Mouse (Mus musculus): ENCODE data around the gene Prr19. TPM values are rescaled to one million over a fixed set of nuclear protein-coding genes. Genes with fewer than 3 reads are reported as not detected.

The Prr19 gene
- polyA plus RNA-seq, 1 experiment = 0.20 TPM

- Histone ChIP-seq H3K4me1 (ENCODE audit: control insufficient read depth, insufficient read depth, low read length) (peaks cover 20% of the 10 kb centered on the region), H3K4me3 (replicated peaks; ENCODE audit: insufficient read depth, low read depth, low read length) (no peak overlapping the region), H3K27me3 (ENCODE audit: control insufficient read depth, insufficient read depth, low read length) (no peaks in the 10 kb centered on the region), H3K27ac (ENCODE audit: insufficient read depth, low read length) (no peak overlapping the region)
- TF ChIP-seq POLR2A (IDR thresholded peaks at IDR 0.05; ENCODE audit: borderline replicate concordance, insufficient read depth, low read length) = no peak
- TF ChIP-seq CTCF (IDR thresholded peaks at IDR 0.05; ENCODE audit: borderline replicate concordance, insufficient read depth, low read depth, low read length) = no peak
- WGBS = 91% methylated on average over 9 of the region's 9 CpGs
- DNase-seq = no peak
Measured at GRCm38 (mm10) chr7:25309425-25309824, 8.2 kb downstream of the Prr19 start.

DNA sequence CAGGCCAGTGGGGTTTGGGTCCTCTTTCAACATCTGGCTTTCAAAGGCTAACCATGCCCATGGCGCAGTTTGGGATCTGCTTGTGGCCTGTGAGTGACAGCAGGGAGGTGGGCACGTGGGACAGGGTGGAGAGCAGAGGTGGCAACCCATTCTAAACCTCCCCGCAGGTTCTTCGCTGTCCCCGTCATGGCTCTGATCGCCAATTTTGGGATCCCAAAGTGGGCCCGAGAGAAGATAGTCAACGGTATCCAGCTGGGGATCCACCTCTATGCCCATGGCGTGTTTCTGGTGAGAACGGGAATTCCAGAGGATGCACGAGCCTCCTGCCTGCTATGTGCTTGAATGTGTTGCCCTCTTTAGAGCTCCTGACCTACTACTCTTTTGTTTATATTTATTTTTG lies 10.0 kb downstream of the Prr19 start:
- no peak for DNase-seq
- 83% methylated on average over 11 of the region's 11 CpGs for WGBS
- Histone ChIP-seq H3K4me3 (replicated peaks; ENCODE audit: insufficient read depth, low read depth, low read length) (no peak overlapping the region), H3K4me1 (ENCODE audit: control insufficient read depth, insufficient read depth, low read length) (peaks cover 17% of the 10 kb centered on the region), H3K27ac (ENCODE audit: insufficient read depth, low read length) (no peak overlapping the region), H3K27me3 (ENCODE audit: control insufficient read depth, insufficient read depth, low read length) (no peaks in the 10 kb centered on the region)
- no peak for TF ChIP-seq CTCF (IDR thresholded peaks at IDR 0.05; ENCODE audit: borderline replicate concordance, insufficient read depth, low read depth, low read length)
- TF ChIP-seq POLR2A (IDR thresholded peaks at IDR 0.05; ENCODE audit: borderline replicate concordance, insufficient read depth, low read length) = no peak

DNA sequence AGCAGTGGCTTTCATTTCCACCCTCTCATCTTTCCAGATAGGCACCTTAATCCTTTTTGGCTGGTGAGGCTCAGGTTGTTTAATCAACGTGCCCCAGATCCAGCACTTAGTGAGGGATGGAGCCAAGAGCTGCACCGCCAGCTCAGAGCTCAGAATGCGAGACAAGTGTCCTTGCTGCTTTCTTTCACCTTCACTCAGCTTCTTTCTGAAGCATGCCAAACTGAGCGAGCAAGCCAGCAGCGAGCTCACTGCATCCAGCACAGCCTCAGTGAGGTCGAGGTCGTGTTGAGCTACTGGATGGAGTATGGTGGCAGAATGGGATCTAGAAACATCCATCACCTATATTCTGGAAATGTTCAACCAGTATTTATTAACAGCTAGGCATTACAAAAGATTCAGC lies 12.1 kb downstream of the Prr19 start:
- Histone ChIP-seq H3K4me3 (replicated peaks; ENCODE audit: insufficient read depth, low read depth, low read length) (no peak overlapping the region), H3K27ac (ENCODE audit: insufficient read depth, low read length) (no peak overlapping the region), H3K4me1 (ENCODE audit: control insufficient read depth, insufficient read depth, low read length) (peaks cover 8% of the 10 kb centered on the region), H3K27me3 (ENCODE audit: control insufficient read depth, insufficient read depth, low read length) (no peaks in the 10 kb centered on the region)
- no peak for TF ChIP-seq POLR2A (IDR thresholded peaks at IDR 0.05; ENCODE audit: borderline replicate concordance, insufficient read depth, low read length)
- TF ChIP-seq CTCF (IDR thresholded peaks at IDR 0.05; ENCODE audit: borderline replicate concordance, insufficient read depth, low read depth, low read length) = no peak
- 32% methylated on average over 7 of the region's 7 CpGs for WGBS
- DNase-seq = no peak

GRCm38 (mm10) chr7:25314606-25315305 lies 13.5 kb downstream of the Prr19 start:
- no peak for DNase-seq
- Histone ChIP-seq H3K4me3 (replicated peaks; ENCODE audit: insufficient read depth, low read depth, low read length) (no peak overlapping the region), H3K27ac (ENCODE audit: insufficient read depth, low read length) (no peak overlapping the region), H3K27me3 (ENCODE audit: control insufficient read depth, insufficient read depth, low read length) (no peaks in the 10 kb centered on the region), H3K4me1 (ENCODE audit: control insufficient read depth, insufficient read depth, low read length) (peaks cover 3% of the 10 kb centered on the region; the same call in 1 of the 2 replicates)
- no peak for TF ChIP-seq CTCF (IDR thresholded peaks at IDR 0.05; ENCODE audit: borderline replicate concordance, insufficient read depth, low read depth, low read length)
- 42% methylated on average over 50 of the region's 51 CpGs for WGBS

GRCm38 (mm10) chr7:25315306-25316041 lies 14.3 kb downstream of the Prr19 start:
- no peaks in the 10 kb centered on the region for H3K27me3 ChIP-seq (ENCODE audit: control insufficient read depth, insufficient read depth, low read length)
- WGBS = 18% methylated on average over 69 of the region's 69 CpGs
- TF ChIP-seq POLR2A (IDR thresholded peaks at IDR 0.05; ENCODE audit: borderline replicate concordance, insufficient read depth, low read length) = no peak
- TF ChIP-seq CTCF (IDR thresholded peaks at IDR 0.05; ENCODE audit: borderline replicate concordance, insufficient read depth, low read depth, low read length) = no peak
- peak; percentile 54 to 58 for DNase-seq
- H3K27ac ChIP-seq (ENCODE audit: insufficient read depth, low read length) = 0 out of 2 replicates have a peak overlapping the region, but pooled peaks have one; percentile 13
- H3K4me3 ChIP-seq (replicated peaks; ENCODE audit: insufficient read depth, low read depth, low read length) = no peak overlapping the region
- peaks cover 3% of the 10 kb centered on the region; the same call in 1 of the 2 replicates for H3K4me1 ChIP-seq (ENCODE audit: control insufficient read depth, insufficient read depth, low read length)

DNA sequence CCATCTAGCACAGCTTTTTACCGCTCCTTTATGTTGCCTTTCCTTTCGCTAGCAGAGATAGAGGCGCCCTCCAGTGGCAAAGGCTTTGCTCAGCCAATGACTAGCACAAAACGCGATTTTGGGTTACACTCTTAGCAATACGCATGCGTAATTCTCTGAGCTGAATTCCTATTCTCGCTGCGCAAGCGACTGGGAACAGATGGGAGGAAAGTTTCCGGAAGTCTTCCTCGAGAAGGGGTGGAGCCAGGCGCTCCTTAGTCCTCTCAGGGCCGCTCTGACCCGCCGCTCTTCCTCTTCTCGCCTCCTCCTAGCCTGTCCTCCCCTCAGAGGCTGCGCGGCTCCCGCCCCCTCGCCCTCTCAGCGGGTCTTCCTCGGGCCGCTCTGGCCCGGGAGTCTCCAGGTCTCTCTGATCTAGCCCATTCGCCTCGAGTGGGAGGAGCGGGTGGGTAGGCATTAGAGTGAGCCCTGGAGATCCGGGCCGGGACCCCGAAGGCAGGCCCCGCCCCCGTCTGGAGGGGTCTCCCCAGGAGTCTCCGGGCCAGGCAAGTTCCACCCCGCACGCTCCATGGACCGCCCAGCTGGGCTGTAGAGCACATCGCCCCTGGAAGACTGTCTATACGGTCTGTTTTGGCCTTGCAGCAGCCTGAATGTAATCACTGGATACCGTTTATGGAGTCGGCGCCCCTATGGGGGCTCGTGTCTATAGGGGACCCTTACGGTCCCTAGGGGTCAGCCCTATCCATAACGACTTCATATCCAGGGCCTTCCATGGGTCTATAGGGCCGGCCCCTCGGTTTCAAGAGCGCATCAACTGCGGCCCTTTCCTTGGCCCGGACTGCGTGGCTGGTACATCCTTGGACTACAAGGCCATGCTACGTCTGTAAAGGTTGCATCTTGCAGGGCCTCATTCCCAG lies 15.6 kb downstream of the Prr19 start, which contains the start of gene Megf8:
Megf8 (plus strand) TSS at position 633 of the 914 bp plus-strand sequence.
- H3K4me1 ChIP-seq (ENCODE audit: control insufficient read depth, insufficient read depth, low read length) = peaks cover 3% of the 10 kb centered on the region; the same call in 1 of the 2 replicates
- WGBS = under 1% methylated on average over 51 of the region's 52 CpGs
- no peaks in the 10 kb centered on the region for H3K27me3 ChIP-seq (ENCODE audit: control insufficient read depth, insufficient read depth, low read length)
- H3K27ac ChIP-seq (ENCODE audit: insufficient read depth, low read length) = peak within 1 kb of the TSS; percentile 82
- DNase-seq = peak; percentile 97 to 99
- H3K4me3 ChIP-seq (replicated peaks; ENCODE audit: insufficient read depth, low read depth, low read length) = peak within 1 kb of the TSS; percentile 84
- TF ChIP-seq POLR2A (IDR thresholded peaks at IDR 0.05; ENCODE audit: borderline replicate concordance, insufficient read depth, low read length) (peak; percentile 48; the same call in 1 of the 2 replicates), CTCF (IDR thresholded peaks at IDR 0.05; ENCODE audit: borderline replicate concordance, insufficient read depth, low read depth, low read length) (peak; percentile 78)

GRCm38 (mm10) chr7:25317446-25317999 lies 16.3 kb downstream of the Prr19 start:
- peaks cover 3% of the 10 kb centered on the region; the same call in 1 of the 2 replicates for H3K4me1 ChIP-seq (ENCODE audit: control insufficient read depth, insufficient read depth, low read length)
- H3K27ac ChIP-seq (ENCODE audit: insufficient read depth, low read length) = peak overlapping the region; percentile 82
- TF ChIP-seq POLR2A (IDR thresholded peaks at IDR 0.05; ENCODE audit: borderline replicate concordance, insufficient read depth, low read length) (no peak), CTCF (IDR thresholded peaks at IDR 0.05; ENCODE audit: borderline replicate concordance, insufficient read depth, low read depth, low read length) (no peak)
- H3K4me3 ChIP-seq (replicated peaks; ENCODE audit: insufficient read depth, low read depth, low read length) = peak overlapping the region; percentile 84
- peak; percentile 67 to 71 for DNase-seq
- no peaks in the 10 kb centered on the region for H3K27me3 ChIP-seq (ENCODE audit: control insufficient read depth, insufficient read depth, low read length)
- WGBS = 5% methylated on average over 21 of the region's 21 CpGs

Data from cerebellum, adult 2 months (tissue).